Mouse (Mus musculus) c-Kit-positive CD71-positive TER-119-positive erythroid progenitor cells, embryonic 14.5 days (primary cell): ENCODE measurements around the gene Arhgef40.

Experiments
- DNase-seq: peaks from one replicate; pipeline ENCODE4 v3.0.0-alpha.2; 2013; ENCODE audit warnings: low spot score

The Arhgef40 gene

DNA sequence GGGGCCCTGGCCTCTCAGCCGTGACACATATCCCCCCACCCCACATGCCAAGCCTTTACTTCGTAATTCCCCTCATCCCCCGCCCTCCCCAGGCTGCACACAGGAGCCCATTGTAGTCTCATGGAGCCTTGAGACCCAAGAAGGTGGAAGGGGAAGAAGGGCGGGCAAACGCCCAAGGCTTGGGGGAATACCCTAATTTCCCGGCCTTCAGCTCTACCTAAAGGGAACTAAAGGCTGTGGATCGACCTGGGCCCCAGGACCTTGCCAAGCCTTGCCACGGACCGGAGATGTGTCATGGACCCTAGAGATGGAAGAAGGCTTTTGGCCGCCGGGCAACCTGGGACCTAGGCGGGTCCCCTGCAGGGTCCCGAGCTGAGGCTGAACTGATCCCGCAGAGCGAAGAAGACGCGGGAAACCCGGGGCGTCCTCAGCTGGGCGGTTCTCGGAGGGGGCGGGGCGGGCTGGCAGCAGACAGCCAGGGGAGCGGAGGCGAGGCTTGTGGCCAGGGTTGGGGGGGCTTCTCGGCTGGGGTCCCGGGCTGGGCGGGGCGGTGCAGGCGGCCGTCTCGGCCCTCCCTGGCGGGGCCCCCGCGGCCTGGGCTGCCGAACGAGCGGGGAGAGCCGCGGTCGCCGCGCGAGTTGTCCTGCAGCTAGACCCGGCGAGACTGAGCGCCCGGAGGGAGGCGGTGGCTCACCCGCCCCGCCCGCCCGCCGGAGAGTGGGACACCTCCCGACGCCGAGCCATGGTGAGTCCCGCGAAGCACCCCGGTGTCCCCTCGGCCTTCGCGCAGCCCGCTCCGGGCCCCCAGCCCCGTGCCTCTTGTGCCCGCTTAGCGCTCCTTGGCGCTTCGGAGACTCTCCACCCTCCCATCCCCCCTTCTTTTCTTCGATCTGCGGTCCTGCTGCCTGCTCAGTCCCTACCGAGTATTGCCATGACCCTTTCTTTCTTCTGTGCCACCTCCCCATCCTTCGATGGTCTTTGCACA, at the start of gene Arhgef40:
Arhgef40 (plus strand) TSS at position 473 of the 985 bp plus-strand sequence.
- peak; percentile 57 for DNase-seq

DNA sequence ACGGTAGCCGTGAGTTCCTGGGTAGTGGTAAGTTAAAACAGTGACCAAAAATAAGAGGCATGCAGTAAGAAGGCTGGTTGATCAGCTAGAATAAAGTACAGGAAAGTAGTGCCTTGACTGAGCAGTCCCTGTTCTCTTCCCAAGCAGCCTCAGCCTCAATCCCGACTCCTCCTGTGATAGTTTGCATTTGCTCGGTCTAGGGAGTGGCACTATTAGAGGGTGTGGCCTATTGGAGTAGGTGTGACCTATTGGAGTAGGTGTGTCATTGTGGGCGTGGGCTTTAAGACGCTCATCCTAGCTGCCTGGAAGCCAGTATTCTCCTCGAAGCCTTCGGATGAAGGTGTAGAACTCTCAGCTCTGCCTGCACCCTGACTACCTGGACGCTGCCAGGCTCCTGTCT, 45.5 kb upstream of the Arhgef40 start:
- DNase-seq: no peak

DNA sequence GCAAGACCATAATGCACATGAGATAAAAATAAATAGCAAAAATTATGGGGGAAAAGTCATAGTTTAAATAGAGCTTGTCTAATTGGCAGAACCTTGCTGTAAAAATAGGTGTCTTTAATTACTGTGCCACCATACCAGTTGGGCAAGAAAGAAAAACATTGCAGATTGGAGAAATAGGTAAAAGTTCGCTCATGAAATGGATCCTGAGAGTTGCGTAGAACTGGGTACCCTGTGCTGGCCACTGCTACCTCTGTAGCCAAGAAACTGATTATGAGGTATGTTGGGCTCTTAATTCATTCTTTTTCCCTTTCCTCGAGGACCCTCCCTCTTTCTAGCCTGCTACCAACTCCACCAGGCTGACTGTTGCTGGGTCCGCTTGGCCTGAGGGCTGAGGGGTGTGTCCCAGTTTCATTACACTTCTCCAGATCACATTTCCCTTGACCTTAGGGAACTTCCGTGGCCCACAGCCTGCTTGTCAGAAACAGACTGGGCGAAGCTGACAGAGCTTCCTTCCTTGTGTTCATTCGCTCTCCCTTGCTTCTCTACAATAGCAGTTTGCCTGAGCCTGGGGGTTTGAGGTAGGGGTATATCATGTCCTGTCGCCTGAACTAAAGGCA, 43.5 kb upstream of the Arhgef40 start:
- DNase-seq: no peak

DNA sequence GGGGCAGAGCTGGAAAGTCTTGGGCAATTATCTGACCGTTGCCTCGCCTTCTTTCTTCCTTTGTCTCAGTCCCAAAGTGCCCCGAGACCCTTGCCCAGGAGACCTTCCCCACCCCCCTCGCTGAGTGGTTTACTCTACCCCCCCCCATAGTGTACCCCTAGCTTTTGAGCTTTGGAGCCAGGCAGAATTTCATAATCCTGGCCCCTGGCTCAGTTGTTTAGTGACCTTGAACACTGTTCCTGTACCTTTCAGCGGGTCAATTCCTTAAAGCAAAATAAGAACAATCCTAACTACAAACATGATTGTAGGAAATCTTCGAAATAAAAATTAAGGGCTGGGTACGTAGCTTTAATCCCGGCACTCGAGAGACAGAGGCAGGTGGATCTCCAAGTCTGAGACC, 42.9 kb upstream of the Arhgef40 start:
- DNase-seq: no peak

DNA sequence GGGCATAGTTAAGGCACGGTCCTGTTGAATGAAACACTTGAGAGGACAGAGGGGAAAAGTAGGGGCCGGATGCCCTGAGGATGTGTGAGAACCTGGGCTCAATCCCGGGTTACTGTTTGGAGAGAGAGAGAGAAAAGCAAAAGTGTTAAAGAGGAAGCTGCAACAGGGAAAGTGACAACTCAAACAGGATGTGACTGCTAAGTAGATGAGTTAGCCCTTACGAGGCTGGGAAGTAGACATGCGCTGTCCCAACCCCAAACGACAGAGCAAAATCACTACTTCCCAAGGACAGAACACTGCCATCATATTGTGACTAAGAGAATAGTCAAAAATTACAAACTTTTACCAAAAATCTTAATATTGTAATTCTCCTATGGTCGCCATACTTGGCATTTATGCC, 42.3 kb upstream of the Arhgef40 start:
- DNase-seq: no peak

DNA sequence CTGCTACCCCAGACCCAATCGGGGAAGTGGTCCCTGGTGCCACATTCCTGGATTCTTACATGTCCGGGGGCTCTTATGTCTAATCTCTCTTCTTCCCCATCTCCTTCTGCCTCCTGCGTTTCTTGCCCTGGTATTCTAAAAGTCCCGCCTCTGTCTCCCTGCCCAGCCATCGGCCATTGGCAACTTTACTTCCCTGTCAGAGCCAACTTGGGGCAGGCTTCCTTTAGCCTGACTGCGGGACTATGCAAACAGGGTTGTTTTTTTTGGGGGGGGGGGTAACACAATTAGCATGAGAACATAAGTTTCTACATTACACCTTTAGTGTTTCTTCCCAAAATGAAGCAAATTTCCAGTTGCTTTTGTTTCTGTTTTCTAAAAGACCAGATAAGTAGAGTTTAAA, 41.2 kb upstream of the Arhgef40 start:
- no peak for DNase-seq

DNA sequence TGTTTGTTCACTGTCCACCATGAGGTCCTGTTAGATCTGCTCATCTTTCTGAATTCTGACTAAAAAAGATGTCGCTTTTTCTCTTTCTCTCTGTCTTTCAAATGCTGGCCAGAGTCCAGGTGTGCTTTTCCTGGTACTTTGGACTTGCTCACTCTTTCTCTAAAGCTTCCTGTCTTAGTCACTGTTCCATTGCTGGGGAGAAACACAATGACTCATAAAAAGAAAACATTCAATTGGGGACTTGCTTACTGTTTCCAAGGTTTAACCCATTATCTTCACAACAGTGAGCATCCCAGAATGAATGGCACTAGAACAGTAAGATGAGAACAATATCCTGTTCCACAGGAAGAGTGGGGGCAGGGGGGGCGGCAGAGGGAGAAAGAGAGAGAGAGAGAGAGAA, 24.2 kb upstream of the Arhgef40 start:
- DNase-seq: no peak

DNA sequence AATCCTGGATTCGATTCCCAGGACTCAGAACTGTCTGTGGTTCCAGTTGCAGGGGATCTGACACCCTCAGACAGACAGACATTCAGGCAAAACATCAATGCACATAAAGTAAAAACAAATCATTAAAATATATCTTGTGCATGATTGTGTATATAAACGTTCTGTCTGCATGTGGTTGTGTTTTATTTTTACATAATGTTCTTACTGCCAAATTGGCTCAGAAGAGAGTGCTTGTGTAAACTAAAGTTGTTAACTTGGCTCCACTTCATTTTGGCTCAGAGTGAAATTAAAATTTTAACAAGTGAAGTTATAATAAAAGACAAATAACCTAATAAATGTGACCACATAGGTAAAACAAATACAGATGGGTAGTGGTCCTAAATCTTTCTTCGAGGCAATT, 17.1 kb upstream of the Arhgef40 start:
- DNase-seq: no peak

DNA sequence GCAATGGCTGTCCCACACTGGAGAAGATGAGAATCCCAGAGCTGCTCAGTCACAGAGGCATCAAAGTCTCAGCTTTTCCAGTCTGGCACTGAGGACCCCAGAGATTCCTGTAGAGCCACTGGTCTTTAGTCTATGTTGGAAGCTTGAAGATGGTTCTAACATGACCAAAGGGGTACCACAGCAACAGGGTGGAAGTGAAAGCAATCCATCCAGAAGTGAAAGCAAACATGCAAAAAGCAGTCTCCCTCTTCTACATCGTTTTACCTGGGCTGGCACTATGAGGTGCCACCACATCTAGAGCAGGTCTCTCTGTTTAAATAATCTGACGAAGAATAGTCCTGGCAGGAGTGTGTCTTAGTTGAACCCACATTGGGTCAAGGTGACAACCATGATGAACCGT, 5.3 kb upstream of the Arhgef40 start:
- DNase-seq: no peak

DNA sequence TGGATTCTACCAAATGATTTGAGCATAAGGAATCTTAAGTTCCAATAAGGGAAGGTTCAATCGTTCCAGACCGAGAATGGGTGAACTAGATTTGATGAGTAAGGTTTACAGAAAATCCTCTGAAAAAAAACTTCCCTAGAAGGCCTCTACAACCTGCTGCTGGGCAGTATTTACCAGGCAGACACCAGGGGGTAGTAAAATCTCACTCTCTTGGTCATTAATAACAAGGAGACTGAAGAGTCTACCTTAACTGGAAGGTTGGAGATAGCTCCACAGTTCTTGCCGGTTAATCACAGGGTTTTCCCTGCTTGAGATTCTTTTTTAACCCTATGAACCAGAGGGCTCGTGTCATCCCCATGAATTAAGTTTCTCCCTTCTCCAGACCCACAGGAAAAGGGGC, 1.3 kb upstream of the Arhgef40 start:
- DNase-seq: peak; percentile 39

DNA sequence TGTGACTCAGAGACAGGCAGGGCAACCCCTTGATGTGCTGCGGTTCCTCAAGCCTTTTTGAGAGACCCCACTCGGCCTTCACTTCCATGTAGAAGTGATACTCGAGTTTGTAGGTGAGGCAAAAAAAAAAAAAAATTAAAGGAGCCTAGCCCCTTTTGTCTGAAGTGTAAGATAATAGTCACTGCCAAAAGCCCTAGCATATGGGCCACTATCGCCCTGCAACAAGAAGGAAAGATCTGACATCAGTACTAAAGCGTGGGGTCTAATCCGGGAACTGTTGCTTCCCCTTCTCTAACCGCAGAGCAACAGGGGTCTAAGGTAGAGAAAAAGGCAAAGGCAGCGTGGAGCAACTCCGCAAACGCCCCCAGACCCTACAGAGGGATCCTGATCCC, 668 bp upstream of the Arhgef40 start:
- DNase-seq: no peak

DNA sequence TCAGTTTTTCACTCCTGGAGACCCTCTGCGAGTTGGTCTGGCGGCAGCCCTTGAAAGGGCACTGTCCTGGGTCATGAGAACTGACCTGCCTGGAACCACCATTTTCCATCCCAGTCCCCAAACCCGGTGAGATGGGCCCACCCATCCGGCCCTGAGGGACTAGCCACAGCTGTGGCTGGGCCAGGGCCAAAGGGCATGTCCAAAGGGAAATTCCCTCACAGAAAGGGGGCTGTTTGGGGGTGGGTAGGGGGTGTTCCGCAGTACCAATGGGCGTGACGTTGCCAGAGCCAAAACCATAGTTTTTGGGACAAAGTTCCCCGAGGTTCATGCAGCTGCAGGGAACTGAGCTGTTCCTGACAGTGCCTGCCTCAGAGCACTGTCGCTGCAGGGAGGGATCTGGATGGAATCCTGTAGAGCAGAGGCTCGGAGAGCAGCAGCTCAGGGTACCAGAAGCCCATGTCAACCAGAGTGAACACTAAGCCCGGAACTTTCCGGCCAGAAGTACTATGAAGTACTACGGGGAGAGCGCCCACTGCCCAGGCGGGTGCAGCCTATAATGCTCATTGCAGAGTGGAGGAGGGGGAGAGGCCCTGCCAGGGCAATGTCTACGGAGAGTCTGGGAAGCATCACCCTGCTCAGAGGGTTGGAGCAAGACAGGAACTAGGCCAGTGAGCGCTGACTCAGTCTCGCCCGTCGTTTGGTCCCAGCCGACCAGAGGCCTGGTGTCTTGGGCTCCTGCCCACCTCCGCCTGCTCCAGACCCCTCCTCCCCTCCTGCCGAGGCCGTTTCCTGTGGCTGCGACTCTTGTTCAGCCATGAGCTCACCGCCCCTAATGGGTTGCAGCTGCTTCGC, 1.0 kb downstream of the Arhgef40 start:
- no peak for DNase-seq

DNA sequence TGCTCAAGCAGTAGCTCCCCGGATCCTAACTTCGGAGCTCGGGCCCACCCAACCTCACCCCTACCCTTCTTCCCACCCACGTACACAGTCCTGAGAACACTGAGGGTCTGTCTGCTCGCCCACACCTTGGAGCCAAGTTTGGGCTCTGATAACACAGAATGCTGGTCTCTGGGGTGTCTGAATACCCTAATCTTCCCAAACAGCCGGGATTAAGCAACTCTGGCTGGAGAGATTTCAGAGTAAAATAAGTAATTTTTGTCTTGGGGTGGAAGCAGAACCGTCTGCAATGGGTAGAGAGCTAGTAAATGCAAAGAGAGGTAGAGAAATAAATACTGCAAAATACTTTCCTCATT, 1.6 kb downstream of the Arhgef40 start:
- DNase-seq: peak; percentile 70

DNA sequence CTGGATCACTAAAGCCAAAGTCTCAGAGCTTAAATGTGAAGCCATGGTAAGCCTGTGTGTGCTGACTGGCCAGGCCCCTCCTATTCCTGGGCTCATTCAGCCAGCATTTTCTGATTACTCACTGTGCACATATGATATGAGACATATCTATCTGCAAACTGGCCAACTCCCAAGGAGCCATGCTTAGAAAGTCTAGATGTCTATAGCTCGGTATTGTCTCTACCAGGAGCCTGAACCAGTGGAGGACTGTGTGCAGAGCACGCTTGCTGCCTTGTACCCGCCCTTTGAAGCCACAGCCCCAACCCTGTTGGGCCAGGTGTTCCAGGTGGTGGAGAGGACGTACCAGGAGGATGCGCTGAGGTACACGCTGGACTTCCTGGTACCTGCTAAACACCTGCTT, 2.7 kb downstream of the Arhgef40 start:
- DNase-seq: peak; percentile 60

DNA sequence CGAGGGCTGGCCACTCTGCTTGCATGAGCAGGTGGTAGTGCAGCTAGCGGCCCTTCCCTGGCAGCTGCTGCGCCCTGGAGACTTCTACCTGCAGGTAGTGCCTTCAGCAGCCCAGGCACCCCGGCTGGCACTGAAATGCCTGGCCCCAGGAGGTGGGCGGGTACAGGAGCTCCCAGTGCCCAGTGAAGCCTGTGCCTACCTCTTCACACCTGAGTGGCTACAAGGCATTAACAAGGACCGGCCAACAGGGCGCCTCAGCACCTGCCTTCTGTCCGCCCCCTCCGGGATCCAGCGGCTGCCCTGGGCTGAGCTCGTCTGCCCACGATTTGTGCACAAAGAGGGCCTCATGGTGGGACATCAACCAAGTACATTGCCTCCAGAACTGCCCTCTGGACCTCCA, 4.2 kb downstream of the Arhgef40 start:
- DNase-seq: no peak

DNA sequence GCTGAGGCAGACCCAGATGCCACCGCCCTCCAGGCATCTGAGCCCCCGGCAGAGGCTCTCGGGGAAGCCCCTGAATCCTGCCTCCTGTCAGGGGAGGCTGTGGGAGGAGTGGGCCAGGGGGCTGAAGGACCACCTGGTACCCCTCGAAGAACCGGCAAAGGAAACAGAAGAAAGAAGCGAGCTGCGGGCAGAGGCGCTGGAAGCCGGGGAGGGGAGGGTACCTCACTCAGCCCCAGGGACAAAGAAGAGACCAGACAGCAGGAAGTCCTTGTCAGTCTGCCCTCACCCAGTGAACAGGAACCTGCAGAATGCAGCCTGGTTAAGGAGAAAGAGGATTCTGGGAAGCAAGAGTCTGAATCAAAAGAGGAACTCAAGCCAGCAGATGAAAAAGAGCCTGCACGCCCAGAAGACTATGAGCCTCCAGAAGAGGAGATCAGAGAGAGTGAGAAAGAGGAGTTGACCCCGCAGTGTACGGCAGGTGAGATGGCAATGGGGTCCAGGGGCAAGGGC, 5.0 kb downstream of the Arhgef40 start:
- no peak for DNase-seq

DNA sequence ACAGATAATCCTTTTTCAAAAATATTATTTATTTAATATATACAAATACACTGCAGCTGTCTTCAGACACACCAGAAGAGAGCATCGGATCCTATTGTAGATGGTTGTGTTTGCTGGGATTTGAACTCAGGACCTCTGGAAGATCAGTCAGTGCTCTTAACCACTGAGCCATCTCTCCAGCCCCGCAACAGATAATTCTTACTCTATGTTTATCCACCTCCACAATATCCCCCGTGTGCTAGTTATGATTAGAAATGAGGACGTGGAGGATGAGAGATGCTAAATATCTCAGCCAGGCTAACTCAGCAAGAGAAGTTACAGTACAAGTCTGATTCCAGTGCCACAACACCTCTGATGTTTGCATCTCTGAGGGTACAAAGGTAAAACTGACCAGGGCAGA, 9.9 kb downstream of the Arhgef40 start:
- no peak for DNase-seq

DNA sequence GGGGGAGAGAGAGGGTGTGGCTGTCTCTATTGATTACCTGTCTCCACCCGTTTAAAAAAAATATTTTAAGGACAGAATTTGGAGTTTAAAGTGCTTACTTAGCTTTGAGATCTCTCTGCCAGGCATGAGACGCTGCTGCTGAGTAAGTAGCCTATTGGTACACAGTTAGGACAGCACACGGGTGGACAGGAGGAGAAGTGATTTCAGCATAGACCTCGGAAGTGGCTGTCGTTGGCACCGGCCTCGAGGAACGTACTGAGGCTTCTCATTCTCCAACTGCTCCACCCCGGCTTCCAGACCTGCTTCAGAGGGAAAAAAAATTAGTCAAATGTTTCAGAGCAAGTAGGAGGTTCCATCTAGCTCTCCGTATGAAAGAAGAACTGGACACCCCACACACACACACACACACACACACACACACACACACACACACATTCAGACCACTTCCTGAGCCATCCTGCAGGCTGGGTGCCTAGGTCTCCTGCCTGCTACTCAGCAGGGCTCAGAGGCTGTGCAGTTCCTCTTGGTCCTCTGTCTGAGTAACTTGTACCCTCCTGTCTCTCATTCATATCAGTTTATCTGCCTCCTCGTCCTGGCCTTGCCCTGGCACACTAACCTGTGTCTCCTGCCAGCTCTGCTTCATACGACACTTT, 10.8 kb downstream of the Arhgef40 start:
- no peak for DNase-seq

DNA sequence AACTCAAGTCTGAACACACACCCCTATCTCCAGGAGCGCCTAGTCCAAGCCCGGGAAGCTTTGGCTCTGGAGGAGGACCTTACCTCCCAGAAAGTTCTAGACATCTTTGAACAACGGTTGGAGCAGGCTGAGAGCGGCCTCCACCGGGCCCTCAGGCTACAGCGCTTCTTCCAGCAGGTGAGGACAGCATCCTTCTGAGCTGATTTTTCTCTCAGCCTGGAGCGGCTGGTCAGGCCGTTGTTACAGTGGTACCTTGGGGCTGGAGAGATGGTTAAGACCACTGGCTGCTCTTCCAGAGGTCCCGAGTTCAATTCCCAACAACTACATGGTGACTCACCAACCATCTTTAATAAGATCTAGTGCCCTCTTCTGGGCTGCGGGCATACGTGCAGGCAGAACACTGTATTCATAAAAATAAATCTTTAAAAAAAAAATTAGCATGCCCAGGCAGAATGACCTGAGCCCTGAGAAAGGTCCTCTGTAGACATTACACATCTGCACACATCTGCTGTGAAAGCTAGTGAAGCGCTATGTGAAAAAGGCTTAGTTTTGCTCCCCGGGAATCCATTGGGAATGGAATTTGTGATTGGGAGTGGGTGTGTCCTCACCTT, 11.8 kb downstream of the Arhgef40 start:
- DNase-seq: no peak

DNA sequence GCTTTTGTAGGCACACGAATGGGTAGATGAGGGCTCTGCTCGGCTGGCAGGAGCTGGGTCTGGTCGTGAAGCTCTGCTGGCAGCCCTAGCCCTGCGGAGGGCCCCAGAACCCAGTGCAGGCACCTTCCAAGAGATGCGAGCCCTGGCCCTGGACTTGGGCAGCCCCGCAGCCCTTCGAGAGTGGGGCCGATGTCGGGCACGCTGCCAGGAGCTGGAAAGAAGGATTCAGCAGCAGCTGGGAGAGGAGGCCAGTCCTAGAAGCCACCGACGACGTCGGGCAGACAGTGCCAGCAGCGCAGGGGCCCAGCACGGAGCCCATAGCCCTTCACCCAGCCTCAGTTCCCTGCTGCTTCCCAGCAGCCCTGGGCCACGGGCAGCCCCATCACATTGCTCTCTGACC, 12.3 kb downstream of the Arhgef40 start:
- no peak for DNase-seq

DNA sequence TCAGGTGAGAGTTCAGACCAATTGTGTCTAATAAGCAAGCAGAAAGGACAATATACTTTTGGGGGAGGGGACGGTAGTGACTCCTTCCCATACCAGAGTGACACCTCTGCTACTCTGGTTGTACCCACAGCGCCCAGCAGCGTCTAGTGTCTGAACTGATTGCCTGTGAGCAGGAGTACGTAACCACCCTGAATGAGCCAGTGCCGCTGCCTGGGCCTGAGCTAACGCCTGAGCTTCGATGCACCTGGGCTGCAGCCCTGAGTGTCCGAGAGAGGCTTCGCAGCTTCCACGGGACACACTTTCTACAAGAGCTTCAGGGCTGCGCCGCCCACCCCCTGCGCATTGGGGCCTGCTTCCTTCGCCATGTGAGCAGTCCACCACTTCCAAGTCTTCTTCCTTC, 13.0 kb downstream of the Arhgef40 start:
- DNase-seq: no peak
